Mouse (Mus musculus) CH12.LX (cell line): ENCODE measurements around the gene Olfr1310. TPM values are rescaled to one million over a fixed set of nuclear protein-coding genes. Genes with fewer than 3 reads are reported as not detected.

Experiments
- DNase-seq: peaks from one replicate; pipeline ENCODE4 v3.0.0-alpha.2; 2013; ENCODE audit errors: extremely low read depth
- H3K27ac ChIP-seq: 2 replicates; pipeline ENCODE4 v1.5.1; 2012; ENCODE audit warnings: low read depth, mild to moderate bottlenecking, control low read depth, moderate library complexity; ENCODE audit not compliant: insufficient read depth
- H3K27me3 ChIP-seq: replicated peaks from 2 replicates; pipeline ENCODE3; 2012; ENCODE audit warnings: inconsistent platforms
- H3K36me3 ChIP-seq, 2 experiments: replicated peaks in 1 of 2; 2 replicates each; pipeline versions ENCODE3 to v1.6.1; 2012; ENCODE audit warnings: inconsistent platforms in 1 of 2, low read length in 1 of 2, mild to moderate bottlenecking in 1 of 2, mixed read lengths in 1 of 2, moderate library complexity in 1 of 2; ENCODE audit not compliant: control insufficient read depth in 1 of 2, insufficient read depth in 1 of 2
- H3K4me1 ChIP-seq, 2 experiments: 2 replicates each; pipeline ENCODE4 v1.6.1; 2012; ENCODE audit warnings: inconsistent platforms in 1 of 2, moderate library complexity in 1 of 2; ENCODE audit not compliant: insufficient read depth in 2 of 2, control insufficient read depth in 1 of 2
- H3K4me2 ChIP-seq: 2 replicates; pipeline ENCODE4 v1.6.1; 2012; ENCODE audit warnings: low read depth, mild to moderate bottlenecking, control low read depth; ENCODE audit not compliant: poor library complexity, insufficient read depth, severe bottlenecking
- H3K4me3 ChIP-seq, 3 experiments: fragments of 150-350 bp in 1 of 3; sonication (generic) in 1 of 3; replicated peaks in 1 of 3; 2 replicates each; pipeline versions ENCODE3 to v1.5.1; 2011 to 2012; ENCODE audit warnings: low read depth in 2 of 3, low read length in 2 of 3, mild to moderate bottlenecking in 2 of 3, moderate library complexity in 2 of 3, control low read depth in 1 of 3, improper control_type of control experiment in 1 of 3, inconsistent platforms in 1 of 3, mixed read lengths in 1 of 3; ENCODE audit not compliant: poor library complexity in 1 of 3
- H3K79me2 ChIP-seq: replicated peaks from 2 replicates; pipeline ENCODE4 v1.6.1; 2012; ENCODE audit warnings: mild to moderate bottlenecking, moderate library complexity; ENCODE audit not compliant: control insufficient read depth, poor library complexity, insufficient read depth, severe bottlenecking; ENCODE audit errors: extremely low read depth
- H3K9ac ChIP-seq: 2 replicates; pipeline ENCODE4 v1.6.1; 2012; ENCODE audit warnings: low read depth, mild to moderate bottlenecking, control low read depth, moderate library complexity; ENCODE audit not compliant: insufficient read depth
- H3K9me3 ChIP-seq: replicated peaks from 2 replicates; pipeline ENCODE3; 2012; ENCODE audit warnings: low read length, inconsistent platforms, mixed read lengths
- CHD2 ChIP-seq: IDR thresholded peaks from 2 replicates; pipeline ENCODE4 v1.6.1; 2011; ENCODE audit warnings: low read length, improper control_type of control experiment
- CTCF ChIP-seq, 2 experiments: IDR thresholded peaks in 1 of 2; conservative IDR thresholded peaks in 1 of 2; 2 replicates each; pipeline ENCODE4 v1.5.1; 2011 to 2012; ENCODE audit warnings: low read depth in 2 of 2, low read length in 2 of 2, improper control_type of control experiment in 1 of 2, inconsistent platforms in 1 of 2, mild to moderate bottlenecking in 1 of 2, moderate library complexity in 1 of 2
- EP300 ChIP-seq: IDR thresholded peaks from 2 replicates; pipeline ENCODE4 v1.6.1; 2011; ENCODE audit warnings: low read length, improper control_type of control experiment
- ETS1 ChIP-seq: conservative IDR thresholded peaks from 2 replicates; pipeline ENCODE4 v1.6.1; 2012; ENCODE audit warnings: low read depth, mild to moderate bottlenecking, inconsistent platforms, low read length, improper control_type of control experiment, moderate library complexity
- GABPA ChIP-seq: IDR thresholded peaks from 2 replicates; pipeline ENCODE4 v1.6.1; 2012; ENCODE audit warnings: low read depth, low read length, improper control_type of control experiment, inconsistent platforms; ENCODE audit not compliant: insufficient replicate concordance
- JUND ChIP-seq: conservative IDR thresholded peaks from 2 replicates; pipeline ENCODE4 v1.6.1; 2011; ENCODE audit warnings: low read depth, low read length, improper control_type of control experiment
- MYC ChIP-seq: IDR thresholded peaks from 2 replicates; pipeline ENCODE4 v1.6.1; 2011; ENCODE audit warnings: low read depth, mild to moderate bottlenecking, improper control_type of control experiment, low read length
- NELFE ChIP-seq: IDR thresholded peaks from 2 replicates; pipeline ENCODE4 v1.6.1; 2011; ENCODE audit warnings: low read depth, low read length, improper control_type of control experiment
- PAX5 ChIP-seq: IDR thresholded peaks from 2 replicates; pipeline ENCODE4 v1.6.1; 2012; ENCODE audit warnings: low read length, inconsistent platforms, mixed read lengths
- POLR2A ChIP-seq: IDR thresholded peaks from 2 replicates; pipeline ENCODE4 v1.6.1; 2011; ENCODE audit warnings: low read depth, mild to moderate bottlenecking, improper control_type of control experiment, low read length
- POLR2AphosphoS2 ChIP-seq: IDR thresholded peaks from 2 replicates; pipeline ENCODE4 v1.6.1; 2011; ENCODE audit warnings: low read depth, low read length, improper control_type of control experiment
- RCOR1 ChIP-seq: conservative IDR thresholded peaks from 2 replicates; pipeline ENCODE4 v1.6.1; 2012; ENCODE audit warnings: low read depth, mild to moderate bottlenecking, inconsistent platforms, low read length, improper control_type of control experiment
- SIN3A ChIP-seq: IDR thresholded peaks from 2 replicates; pipeline ENCODE4 v1.6.1; 2012; ENCODE audit warnings: low read length, improper control_type of control experiment, inconsistent platforms
- SMC3 ChIP-seq: IDR thresholded peaks from 2 replicates; pipeline ENCODE4 v1.6.1; 2011; ENCODE audit warnings: low read depth, low read length, improper control_type of control experiment
- TBP ChIP-seq: conservative IDR thresholded peaks from 2 replicates; pipeline ENCODE4 v1.6.1; 2011; ENCODE audit warnings: low read depth, low read length, improper control_type of control experiment
- TCF12 ChIP-seq: IDR thresholded peaks from 2 replicates; pipeline ENCODE4 v1.6.1; 2014; ENCODE audit warnings: low read depth, mild to moderate bottlenecking, inconsistent platforms, low read length, improper control_type of control experiment
- UBTF ChIP-seq: IDR thresholded peaks from 2 replicates; pipeline ENCODE4 v1.6.1; 2012; ENCODE audit warnings: low read depth, mild to moderate bottlenecking, inconsistent platforms, low read length, improper control_type of control experiment, moderate library complexity
- USF1 ChIP-seq: IDR thresholded peaks from 2 replicates; pipeline ENCODE4 v1.6.1; 2014; ENCODE audit warnings: low read depth, mild to moderate bottlenecking, inconsistent platforms, low read length, improper control_type of control experiment
- ZC3H11A ChIP-seq: IDR thresholded peaks from 2 replicates; pipeline ENCODE4 v1.6.1; 2012; ENCODE audit warnings: low read depth, mild to moderate bottlenecking, inconsistent platforms, low read length, improper control_type of control experiment
- ZMIZ1 ChIP-seq: IDR thresholded peaks from 2 replicates; pipeline ENCODE4 v1.6.1; 2012; ENCODE audit warnings: low read depth, mild to moderate bottlenecking, inconsistent platforms, low read length, improper control_type of control experiment
- dilution Hi-C: fragments of 300-500 bp; cut with MboI; formaldehyde crosslinking; loops from 2 replicates; pipeline ENCODE4 v1.14.3; 2020; ENCODE audit warnings: low sequenced_read_pairs; ENCODE audit not compliant: extremely low pct_unique_long_range_greater_than_20kb, extremely low pct_ligation_motif_present
- in situ Hi-C: fragments of 300-500 bp; cut with MboI; formaldehyde crosslinking; loops from 3 replicates; pipeline ENCODE4 v1.14.3; 2019; ENCODE audit warnings: low sequenced_read_pairs, low pct_ligation_motif_present, low pct_unique_long_range_greater_than_20kb, mixed read lengths
- polyA plus RNA-seq: library from polyadenylated mRNA; unstranded; fragments of >175 nt; gene quantifications from 2 replicates; pipeline ENCODE4 v1.2.1, GENCODE M21; 2012; ENCODE audit warnings: low read depth; ENCODE audit not compliant: insufficient read length
- total RNA-seq, 2 experiments: library from RNA; depleted of rRNA; stranded (reverse); fragments of 300-350 nt in 1 of 2; fragments of >200 nt in 1 of 2; gene quantifications; 2 replicates each; pipeline ENCODE4 v1.2.3; 2012 to 2014

Gene Olfr1310
- total and polyA plus RNA-seq, 3 experiments, result not detected

DNA sequence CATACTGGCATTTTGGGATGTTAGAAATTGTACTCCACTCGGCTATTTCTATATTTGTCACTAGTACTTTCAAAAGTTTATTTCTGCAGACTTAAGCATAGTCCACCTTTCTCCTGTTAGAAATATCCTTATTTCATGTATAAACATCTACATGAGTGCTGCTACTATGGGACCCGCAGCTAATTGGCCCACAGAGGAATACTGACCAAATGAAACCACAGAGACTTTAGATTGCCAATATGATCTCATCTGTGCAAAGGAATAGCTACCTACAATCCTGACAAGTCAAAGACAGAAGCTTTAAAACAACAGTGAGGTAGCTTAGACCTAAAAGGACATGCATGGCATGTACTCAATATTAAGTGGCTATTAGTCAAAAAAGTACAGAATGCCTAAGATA is 11.8 kb upstream of the Olfr1310 start, which contains the start of gene Olfr1311:
Gene Olfr1311 (minus strand): TSS at position 101 of the 400 bp plus-strand sequence.
- dilution Hi-C loops, result no loop called here
- Histone ChIP-seq H3K9me3 (no peaks in the 10 kb centered on the region), H3K4me2 (no peak within 1 kb of the TSS), H3K9ac (no peak within 1 kb of the TSS), H3K27me3 (peaks cover 49% of the 10 kb centered on the region), H3K36me3 (no peaks in the 10 kb centered on the region), H3K4me3 (no peak within 1 kb of the TSS), H3K4me1 (no peaks in the 10 kb centered on the region), H3K27ac (no peak within 1 kb of the TSS), H3K79me2 (no peaks in the 10 kb centered on the region)
- in situ Hi-C loops, result no loop called here
- DNase-seq, result no peak
- TF ChIP-seq SIN3A (no peak), CTCF (conservative IDR thresholded peaks at IDR 0.05 in 1 of 2, IDR thresholded peaks at IDR 0.05 in 1 of 2; ENCODE audit: low read depth in 2 of 2, low read length in 2 of 2) (no peak), ZC3H11A (no peak), RCOR1 (no peak), TBP (no peak), POLR2AphosphoS2 (no peak), GABPA (no peak), PAX5 (no peak), JUND (no peak), MYC (no peak), NELFE (no peak), ZMIZ1 (no peak), SMC3 (no peak), POLR2A (no peak), ETS1 (no peak), TCF12 (no peak), CHD2 (no peak)

DNA sequence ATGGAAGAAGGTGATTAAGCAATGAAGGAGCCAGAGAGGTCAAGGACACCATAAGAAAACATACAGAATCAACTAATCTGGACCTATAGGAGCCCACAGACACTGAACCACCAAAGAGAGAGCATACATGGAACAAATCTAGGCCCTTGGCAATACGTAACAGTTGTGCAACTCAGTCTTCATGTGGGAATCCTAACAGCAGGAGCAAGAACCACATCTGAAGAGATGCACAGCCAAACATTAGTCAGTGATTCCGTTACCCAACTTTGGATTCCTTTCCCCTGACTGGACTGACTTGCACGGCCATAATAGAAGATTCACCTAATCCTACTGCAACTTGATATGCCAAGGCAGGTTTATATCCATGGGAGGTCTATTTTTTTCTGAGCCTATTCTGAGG is 2.4 kb upstream of the Olfr1310 start:
- dilution Hi-C loops, result no loop called here
- Histone ChIP-seq H3K4me3 (no peak overlapping the region), H3K4me1 (no peaks in the 10 kb centered on the region), H3K27me3 (peaks cover 55% of the 10 kb centered on the region), H3K79me2 (no peaks in the 10 kb centered on the region), H3K36me3 (no peaks in the 10 kb centered on the region), H3K4me2 (no peak overlapping the region), H3K9me3 (no peaks in the 10 kb centered on the region), H3K9ac (no peak overlapping the region), H3K27ac (no peak overlapping the region)
- TF ChIP-seq UBTF (no peak), POLR2AphosphoS2 (no peak), EP300 (no peak), USF1 (no peak)
- in situ Hi-C loops, result no loop called here
- DNase-seq, result no peak
